Mouse (Mus musculus) thymus, postnatal 25 days (tissue): ENCODE measurements at regions not wholly inside any gene's neighbourhood (a gene's known extent, or its start where the extent isn't known, plus 50 kb on each side); places are given as distances from the start of the nearest gene placed in this dataset.
A peak's percentile ranks its signal among the peaks of the same experiment; 100 is the strongest.

Source experiments
- DNase-seq: peaks from one replicate; pipeline ENCODE4 v3.0.0; 2022

DNA sequence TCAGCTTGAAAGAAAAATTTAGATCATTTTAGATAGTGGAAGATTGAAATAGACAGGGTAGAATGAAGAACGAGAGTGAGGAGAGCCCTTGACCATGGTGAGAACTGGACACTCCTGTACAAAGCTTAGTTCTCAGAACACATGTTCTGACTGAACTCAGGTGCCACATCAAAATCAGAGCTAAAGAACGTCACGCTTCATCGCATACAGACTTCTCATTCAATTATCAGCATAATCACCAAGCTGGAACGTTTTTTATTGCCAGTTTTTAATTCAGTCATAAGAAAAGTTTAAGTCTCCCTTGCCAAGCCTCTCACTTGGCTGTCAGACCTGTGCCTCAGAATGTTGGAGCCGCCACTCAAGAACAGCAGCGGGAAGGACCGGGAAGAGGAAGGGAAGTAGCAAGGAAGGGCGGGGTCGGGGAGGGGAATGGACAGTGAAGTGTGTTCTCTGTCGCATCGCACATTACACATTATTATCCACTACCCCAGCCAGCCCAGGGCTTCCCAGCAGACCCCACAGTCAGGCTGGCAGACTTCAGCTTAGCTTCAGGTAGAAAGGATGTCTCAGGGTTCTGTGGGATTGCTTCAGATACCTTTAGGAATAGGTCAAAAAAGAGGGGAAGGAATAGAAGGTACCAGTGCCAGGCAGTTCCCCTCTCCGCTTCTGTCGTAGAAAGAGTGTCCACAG lies 140.1 kb upstream of the Smim15 start:
- DNase-seq, result no peak

DNA sequence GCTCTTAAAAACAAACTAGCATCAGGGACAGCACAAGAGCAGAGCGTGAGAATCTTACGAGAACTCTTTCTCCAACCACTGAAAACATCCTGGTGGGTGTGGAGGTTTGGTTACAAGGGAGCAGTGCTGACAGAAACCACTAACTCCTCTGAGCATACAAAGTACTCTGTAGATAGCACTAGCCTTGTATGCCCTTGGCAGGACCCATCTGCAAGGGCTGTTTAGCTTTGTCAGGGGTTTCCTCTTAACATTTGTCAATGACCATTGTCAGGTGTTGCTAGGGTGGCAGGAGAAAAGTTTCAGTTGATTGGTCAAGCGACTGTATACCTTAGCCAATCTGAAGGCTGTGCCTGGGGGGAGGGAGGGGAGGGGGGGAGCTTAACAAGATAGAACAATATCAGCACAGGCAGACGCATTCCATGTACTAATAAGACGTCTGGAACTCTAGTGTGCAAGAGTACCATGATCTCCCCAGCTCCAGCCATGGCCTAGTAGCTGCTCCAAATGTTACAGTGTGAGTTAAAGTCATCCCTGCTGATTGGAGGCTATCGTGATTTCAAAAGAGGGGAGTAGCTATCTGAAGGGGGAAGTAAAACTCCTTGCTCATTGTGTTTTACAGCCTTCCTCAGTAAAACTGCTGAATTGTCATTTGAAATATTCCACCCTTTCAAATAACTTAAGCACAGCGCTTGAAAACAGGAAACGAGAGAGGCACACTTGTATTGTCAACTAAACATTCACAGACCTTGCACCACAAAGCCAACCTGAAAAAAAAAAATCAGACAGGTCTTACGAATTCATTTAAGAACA lies 140.9 kb upstream of the Smim15 start:
- peak; percentile 19 for DNase-seq

DNA sequence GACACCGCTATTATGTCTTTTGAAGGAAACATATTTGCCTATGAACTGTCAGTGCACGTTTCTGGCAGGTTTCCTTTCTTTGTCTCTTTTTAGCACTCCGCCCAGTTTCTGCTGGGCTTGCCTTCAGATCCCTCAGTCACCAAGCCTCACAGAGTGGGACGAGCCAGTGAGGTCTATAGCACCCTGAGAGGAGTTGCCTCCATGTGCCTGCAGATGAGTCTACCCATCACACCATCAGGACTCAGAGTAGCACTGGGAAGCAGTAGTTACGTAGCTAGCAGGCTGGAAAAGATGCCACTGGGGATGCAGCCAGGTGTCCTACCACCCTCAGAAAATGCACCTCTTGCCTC lies 141.5 kb upstream of the Smim15 start:
- no peak for DNase-seq

DNA sequence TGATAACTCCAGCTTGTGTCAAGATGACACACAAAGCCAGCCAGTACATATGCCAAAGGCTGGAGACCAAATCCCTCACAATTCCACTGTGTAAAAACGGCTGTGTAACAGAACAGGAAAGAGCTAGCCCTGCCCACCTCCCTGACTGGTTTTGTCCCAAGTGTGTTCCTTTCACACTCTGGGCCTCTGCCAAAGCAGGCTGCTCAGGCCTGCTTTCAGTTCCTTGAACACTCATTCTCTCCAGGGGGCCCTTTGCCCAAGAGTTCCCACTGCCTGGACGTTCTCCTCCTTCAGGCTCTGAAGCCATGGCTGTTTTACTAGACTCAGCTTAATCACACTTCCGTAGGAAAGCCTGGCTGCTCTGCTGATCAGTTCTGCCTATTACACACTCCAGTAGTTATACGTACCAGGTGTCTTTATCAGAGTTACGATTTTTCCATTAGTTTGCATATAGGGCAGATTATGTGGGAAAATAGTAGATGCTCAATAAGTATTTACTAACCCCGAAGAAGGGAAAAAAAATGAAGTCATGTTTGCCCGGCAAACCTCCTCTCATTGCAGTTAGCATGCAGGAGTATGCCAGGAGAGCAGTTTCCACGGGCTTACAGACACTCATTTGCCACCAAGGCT lies 144.5 kb upstream of the Smim15 start:
- DNase-seq, result no peak

DNA sequence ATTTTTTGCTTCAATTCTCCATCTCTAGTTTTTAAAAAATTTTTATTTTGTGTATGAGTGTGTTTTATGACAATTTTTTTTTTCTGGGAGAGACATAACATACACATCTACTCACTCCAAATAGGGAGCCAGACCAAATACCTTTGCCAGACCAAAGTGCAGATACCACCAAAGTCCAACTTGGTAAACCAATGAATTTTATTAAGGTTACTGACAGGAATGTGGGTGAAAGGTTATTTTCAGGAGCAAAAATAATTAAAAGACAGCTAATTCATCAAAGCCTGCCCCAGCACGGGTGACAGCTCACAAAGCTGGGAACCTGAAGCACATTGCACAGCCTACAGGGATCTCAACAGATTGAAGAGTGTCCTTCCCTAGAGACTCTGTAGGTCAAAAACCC lies 146.6 kb upstream of the Smim15 start:
- no peak for DNase-seq

DNA sequence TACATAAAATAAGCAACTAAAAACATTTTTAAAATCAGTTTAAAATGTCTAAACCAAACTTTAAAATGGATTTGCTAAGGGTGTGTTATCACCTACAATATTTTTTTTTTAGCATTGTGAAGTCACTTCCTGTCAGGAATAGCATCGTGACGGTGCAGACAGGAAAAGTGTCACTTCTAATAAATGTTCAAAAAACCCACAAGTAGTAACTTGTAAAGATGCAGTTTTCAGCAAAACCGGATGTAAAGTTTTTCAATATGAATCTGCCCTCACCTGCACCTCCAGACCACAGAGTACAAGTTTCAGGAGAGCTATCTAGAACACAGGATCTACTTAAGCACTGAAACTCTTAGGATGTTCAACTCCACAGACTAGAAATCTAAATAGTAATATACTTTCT lies 147.1 kb upstream of the Smim15 start:
- DNase-seq, result no peak

DNA sequence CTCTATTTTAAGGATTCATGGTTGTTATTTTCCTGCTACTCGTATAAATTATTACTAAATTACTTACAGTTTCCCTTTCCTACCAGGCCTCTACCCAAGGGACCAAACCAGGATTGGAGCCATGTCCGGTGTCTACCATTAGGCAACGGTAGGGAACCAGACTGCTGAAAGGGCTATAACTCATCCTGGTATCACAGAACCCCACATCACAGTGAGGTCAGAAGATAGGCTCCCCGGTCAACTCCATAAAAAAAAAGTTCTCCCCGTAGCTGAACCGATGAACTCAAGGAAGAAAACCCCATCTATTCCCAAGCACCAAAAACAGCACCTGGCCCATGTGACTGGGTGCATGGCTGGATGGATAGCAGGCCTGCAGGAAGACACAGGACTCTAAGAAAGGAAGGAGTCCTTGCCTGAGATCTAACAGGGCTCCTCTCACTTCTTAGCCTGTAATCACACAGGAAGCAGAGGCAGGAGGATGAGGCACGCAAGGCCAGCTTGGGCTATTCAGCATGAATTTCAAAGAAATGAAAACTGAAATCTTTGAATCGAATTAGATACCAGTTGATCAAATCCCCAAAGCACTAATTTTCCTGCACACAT lies 150.6 kb upstream of the Smim15 start:
- no peak for DNase-seq

DNA sequence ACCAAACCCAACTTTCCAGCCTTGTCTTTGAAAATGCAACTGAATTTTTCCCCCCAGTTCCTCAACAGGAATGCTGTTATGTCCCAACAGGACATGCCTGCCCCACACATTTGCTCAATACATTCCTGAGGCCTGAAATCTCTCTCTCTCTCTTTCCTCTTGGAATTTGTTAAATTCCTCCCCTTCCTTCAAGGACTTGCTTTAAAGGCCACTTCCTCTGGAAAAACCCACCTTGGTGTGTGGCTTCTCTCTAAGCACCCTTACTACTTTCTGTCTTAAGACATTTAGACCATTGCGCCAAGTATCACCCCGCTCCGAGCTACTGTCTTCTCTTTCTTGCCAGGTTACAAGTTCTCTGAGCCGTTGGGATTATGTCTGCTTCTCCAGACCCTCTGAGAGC lies 151.2 kb upstream of the Smim15 start:
- no peak for DNase-seq

DNA sequence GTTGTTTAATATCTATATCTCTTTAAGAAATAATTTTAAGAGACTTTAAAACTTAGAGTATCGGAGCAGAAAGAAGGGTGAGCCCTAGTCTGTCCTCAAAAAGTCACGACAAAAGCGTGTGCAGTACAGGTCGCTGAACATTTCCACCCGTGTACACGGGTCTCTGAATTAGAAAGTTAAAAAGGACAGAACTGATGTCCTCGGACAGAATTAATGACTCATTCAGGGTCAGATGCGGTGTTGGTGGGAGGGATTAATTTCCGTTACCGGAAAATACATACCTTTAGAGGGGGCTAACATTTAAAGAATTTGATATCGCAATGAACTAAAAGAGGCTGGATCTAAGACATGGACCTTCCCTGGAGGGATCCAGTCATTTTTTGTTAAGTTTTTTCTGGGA lies 152.3 kb upstream of the Smim15 start:
- DNase-seq, result no peak

DNA sequence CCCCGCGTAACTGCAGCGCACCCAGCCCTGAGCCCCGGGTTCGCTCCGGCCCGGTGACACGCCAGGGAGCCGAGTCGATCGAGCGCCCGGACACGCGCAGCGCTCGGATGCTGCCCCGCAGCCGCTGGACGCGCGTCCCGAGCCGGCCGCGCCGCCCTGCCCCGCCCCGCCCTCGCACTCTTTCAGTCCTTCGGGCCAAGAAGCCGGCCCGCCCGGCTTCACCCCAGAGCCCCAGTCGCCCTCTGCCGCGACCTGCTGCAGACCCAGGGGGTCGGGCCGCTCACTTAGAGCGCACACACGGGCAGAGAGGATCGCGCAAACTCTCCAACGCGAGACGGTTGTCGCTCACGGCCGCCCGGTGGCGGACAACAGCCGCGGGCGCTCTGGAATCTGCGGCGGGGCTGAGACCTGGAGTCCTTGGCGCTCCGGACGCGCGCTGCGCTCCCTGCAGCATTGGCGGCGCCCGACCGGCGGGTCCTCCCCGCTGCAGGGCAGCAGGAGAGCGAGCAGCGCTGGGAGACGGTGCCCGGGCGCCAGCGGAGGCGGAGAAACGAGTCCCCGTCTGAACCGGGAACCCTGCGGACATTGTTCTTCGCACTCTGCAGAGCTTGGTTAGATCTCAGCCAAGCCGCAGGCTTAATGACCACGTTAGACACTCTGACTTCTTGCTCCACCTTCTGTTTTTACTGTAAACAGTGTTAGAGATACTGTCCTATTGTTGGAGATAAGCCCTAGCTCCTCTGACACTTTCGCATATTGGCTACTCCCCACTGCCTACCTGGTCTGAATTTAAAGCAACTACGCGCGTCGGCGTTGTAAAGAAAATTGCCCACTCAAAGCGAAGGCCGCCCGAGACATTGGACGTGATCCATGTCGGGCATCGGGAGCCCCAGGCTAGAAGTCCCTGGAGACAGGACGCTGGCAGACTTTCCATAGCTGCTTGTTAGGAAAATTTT lies 153.1 kb upstream of the Smim15 start:
- peak; percentile 54 for DNase-seq

DNA sequence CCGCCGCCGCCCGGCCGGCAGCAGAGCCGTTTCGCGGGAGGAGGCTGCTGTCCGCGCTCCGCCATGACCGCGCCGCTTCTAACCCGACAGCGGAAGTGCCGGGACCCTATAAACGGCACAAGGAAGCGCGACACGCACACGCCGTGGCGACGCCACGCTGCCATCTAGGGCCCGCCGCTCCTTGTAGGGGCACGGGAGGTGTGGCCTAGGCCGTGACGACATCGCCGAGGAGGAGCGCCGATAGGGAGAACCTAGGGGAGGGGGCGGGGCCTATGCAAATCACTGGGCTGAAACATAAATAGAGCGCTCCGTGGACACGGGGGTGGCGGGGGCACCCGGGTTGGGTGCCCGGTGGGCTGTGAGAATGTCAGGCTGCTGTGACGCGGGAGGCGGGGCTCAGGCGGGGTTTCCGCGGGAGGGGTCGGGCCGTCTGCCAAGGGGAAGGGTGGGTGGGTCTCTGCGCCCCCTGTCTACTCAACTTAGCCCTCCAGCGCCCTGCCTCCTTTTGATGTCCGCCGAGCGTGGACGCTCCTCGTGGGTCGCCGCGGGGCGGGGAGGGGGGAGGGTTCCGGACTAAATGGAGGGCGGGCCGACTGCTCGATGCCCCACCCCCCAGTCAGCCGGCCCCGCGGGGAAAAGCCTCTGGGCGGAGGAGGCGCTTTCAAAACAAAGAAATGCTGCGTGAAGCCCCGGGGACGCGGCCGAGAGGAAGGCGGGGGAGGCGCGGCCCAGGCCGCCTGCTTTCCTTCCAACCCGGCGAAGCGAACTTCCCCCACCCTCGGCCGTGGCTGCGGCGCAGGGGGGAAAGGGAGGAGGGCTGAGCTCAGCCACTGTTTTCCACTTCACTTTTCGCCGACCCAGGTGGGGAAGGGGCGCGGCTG lies 154.0 kb upstream of the Smim15 start:
- peak; percentile 99 for DNase-seq

DNA sequence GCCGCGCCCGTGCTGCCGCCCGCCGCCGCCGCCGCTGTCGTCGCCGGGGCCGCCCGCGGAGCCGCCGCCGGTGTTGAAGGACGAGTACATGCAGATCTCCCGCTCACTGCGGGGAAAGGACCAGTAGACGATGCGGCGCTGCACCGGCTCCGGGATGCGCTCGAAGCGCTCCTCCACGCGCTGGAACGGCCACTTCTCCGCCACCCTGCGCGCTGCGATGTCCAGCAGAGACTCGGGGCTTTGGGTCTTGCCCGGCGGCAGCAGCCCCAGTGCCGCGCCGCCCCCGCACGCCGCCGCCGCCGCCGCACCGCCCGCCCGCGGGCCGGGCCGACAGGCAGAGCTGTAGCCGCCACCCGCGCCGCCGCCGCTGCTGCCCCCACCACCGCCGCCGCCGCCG lies 154.7 kb upstream of the Smim15 start:
- DNase-seq, result no peak

DNA sequence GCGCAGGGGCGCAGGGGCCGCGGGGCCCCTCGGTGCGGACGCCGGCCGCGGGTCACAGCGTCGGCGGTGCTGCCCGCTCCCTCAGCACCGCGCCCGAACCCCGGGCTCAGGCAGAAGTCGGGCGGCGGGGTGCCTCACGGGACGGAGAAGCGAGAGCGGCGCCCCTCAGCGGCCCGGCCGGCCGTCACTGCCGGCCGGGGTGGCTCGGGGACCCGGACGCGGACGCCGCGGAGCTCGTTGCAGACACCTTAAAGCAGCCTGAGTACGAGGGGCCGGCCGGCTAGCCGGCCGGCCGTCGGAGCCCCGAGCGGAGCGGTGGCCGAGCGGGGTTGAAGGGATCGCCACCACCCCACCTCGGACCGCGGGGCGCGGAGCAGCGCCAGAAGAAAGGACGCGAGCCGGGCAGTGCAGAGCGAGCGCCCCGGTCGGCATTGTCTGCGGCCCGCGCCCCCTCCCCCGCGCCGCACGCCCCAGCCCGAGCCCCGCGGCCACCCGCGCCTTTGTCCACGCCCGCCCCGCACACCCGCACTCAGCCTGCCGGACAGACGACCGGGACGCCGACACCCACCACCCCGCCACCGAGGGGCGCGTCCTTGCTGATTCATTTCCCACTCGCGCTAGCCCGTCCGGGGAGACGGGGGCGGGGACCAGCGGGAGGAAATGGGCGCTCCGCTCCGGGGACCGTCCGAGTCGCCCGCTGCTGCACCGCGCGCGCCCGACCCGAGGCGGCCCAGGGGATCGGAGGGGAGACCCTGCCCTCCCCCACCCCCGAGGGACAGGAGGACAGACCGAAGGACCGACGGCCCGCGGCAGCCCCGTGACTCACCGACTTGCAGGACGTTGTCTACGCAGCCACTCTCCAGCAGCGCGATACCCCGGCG lies 155.4 kb upstream of the Smim15 start:
- peak; percentile 51 for DNase-seq

DNA sequence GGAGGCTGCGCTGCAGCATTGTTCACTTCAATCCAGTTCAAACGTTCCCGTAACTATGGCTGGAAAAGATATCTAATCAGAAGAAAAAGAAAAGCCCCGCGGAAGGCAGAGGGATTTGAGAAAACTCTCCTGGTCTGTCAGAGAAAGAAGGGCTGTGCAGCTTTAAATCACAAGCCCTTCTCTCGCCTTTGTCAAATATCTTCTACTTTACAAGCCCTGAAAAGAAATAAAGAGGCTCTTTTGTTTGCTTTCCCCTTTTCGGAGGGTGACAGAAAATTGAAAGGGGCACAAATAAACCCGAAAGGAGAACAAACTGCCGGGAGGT lies 156.1 kb upstream of the Smim15 start:
- DNase-seq, result no peak

DNA sequence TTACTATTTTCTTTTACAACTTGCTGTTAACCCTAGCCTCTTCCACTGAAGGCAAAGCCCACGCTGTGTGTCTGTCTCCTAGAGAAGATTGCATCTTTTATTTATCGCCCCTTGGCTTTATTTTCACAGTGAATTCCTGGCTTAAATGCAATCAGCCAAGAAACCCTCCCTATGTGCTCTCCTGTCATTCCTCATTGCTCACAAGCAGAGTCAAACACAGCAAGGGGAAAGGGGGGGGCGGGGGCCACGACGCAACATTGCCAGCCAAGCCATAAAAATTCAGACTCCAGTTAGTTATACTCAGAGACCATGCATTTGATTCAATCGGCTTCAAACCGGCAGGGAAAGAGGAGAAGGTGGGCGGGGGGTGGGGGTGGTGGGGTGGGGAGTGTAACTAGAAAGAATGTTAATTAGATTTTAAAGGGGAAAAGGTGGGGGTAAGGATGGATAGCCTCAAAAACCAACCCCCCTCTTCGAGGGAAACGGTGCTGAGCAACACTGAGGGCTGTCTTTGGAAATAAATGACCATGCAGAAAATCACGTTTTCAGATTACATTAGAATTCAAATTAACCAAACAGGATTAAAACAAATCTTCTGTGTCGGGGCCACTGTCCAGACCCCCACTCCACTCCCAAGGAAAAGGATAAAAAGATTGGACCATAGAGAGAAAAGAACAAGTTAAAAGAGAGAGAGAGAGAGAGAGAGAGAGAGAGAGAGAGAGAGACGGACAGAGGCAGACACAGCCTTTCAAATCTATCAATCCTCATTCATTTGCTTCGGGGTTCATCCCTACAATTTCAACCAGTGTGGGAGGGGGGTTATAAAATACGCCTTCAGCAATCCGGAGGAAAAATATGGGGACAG lies 156.6 kb upstream of the Smim15 start:
- DNase-seq, result no peak

DNA sequence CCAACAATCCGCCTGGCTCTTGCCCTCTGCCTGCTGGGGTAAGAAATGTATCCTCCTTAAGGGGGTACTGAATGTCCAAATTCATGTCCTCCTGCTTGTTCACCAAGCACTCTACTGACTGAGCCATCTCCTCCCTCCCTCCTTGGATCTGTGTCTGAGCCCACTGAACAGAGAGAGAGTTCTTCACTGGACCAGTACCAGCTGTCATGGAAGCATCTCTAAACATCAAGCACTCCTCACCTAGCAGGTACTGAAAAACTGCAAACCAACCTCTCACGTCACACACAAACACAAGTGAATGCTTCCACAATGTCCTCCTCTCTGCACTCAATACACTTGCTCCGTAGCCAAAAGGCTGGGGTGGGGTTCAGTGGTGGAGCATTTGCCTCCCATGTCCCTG lies 159.4 kb upstream of the Smim15 start:
- DNase-seq, result no peak

DNA sequence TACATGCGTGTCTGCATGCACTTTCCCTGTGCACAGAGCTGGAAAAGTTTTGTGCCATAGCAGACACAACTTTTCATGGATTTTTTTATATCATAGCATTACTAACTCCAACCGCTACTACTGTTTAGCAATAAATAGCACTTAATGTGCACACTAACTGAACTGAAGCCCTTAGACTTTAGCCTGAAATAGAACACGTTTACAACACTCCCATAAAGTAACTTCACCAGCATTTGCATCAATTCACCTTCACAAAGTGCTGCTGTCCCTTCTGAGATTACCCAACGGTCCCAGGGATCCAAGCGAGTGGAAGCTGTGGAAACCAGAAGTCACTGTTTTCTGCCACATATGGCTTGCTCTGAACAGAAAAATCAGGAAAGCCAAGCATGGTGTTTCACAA lies 161.9 kb upstream of the Smim15 start:
- DNase-seq, result no peak

DNA sequence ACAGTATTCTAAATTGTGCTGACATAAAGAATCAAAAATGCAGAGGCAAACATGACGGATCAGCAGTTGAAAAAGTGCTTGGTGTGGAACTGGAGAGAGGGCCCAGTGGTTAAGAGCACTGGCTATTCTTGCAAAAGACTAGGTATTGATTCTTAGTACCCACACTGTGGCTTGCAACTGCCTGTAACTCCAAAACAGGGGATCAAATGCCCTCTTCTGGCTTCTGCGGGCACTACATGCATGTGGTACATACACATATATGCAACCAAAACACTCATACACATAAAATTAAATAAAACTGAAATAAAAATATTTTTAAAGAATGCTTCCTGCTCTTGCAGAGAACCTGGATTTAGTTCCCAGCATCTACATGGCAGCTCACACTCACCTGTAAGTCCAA lies 163.7 kb upstream of the Smim15 start:
- no peak for DNase-seq

DNA sequence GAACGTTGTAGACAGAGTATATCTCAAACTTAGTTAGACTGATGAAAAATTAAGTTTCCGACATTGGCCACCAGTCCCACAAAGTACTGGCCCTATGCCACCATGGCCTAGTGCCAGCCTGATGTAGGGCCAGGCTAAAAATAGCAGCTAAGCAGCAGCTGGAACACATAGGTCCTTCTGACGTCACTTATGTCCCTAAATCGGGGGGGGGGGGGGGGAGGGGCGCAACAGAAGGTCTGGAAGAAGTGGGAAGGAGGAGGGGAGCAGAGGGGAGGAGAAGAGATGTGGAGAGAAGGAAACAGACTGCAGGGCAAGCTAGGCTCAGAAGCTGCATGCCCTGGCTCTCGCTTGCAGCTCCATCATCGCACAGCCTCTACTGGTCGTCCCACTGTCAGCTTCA lies 164.7 kb upstream of the Smim15 start:
- no peak for DNase-seq

DNA sequence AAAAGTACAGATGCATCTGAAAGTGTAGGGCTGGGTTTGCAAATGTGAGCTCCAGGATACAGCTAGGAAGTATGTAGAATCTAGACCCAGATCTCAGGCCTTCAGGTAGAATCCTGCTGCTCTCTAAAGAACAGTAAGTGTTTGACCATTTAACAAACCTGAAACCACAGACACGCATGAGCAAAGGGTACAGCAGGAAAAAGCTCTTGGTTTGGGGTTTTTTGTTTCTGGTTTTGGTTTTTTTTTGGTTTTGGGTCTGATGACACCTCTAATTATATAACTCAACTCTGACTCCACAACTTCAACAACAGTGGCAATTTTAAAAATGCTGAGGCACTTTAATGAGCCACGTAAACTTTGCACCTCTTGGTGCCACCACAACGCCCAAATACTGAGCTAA lies 165.3 kb upstream of the Smim15 start:
- no peak for DNase-seq
